Mouse (Mus musculus) heart, embryonic 16.5 days (tissue): Measurements from ENCODE around the gene Gm5868. TPM values are rescaled to one million over a fixed set of nuclear protein-coding genes. Genes with fewer than 3 reads are reported as not detected.
A peak's percentile ranks its signal among the peaks of the same experiment; 100 is the strongest.
"Not testable (repeated sequence)": the region's sequence is repeated elsewhere in the genome, so short reads cannot be mapped to it uniquely, and the experiment has no call there.

Source experiments
- ATAC-seq: fragments of 200-750 bp; cut with Nextera tagmentation; replicated peaks from 2 replicates; pipeline ENCODE4 v1.8.0; 2017; ENCODE audit warnings: moderate number of reproducible peaks; ENCODE audit not compliant: insufficient read depth, low FRiP score; ENCODE audit errors: extremely low read depth
- H3K27ac ChIP-seq: fragments of 300-500 bp; sonication (generic); 2 replicates; pipeline ENCODE4 v1.5.1; 2014; ENCODE audit warnings: mild to moderate bottlenecking, low read length, control low read depth, moderate library complexity
- H3K27me3 ChIP-seq: fragments of 300-500 bp; sonication (generic); 2 replicates; pipeline ENCODE4 v1.6.1; 2014; ENCODE audit warnings: low read length, mixed read lengths; ENCODE audit not compliant: control insufficient read depth, insufficient read depth
- H3K36me3 ChIP-seq: fragments of 300-500 bp; sonication (generic); 2 replicates; pipeline ENCODE4 v1.6.1; 2014; ENCODE audit not compliant: control insufficient read depth, insufficient read depth
- H3K4me1 ChIP-seq: fragments of 300-500 bp; sonication (generic); 2 replicates; pipeline ENCODE4 v1.6.1; 2014; ENCODE audit warnings: low read length, mixed read lengths; ENCODE audit not compliant: control insufficient read depth, insufficient read depth
- H3K4me2 ChIP-seq: fragments of 300-500 bp; sonication (generic); 2 replicates; pipeline ENCODE4 v1.6.1; 2014; ENCODE audit warnings: low read depth, mild to moderate bottlenecking, control low read depth, low read length
- H3K4me3 ChIP-seq: fragments of 300-500 bp; sonication (generic); 2 replicates; pipeline ENCODE4 v1.5.1; 2014; ENCODE audit warnings: mild to moderate bottlenecking, control low read depth, low read length
- H3K9ac ChIP-seq: fragments of 300-500 bp; sonication (generic); 2 replicates; pipeline ENCODE4 v1.6.1; 2014; ENCODE audit warnings: low read length, control low read depth
- H3K9me3 ChIP-seq: fragments of 300-500 bp; sonication (generic); replicated peaks from 2 replicates; pipeline ENCODE4 v1.6.1; 2016; ENCODE audit warnings: low read length; ENCODE audit not compliant: control insufficient read depth
- WGBS: fragments of 180-500 bp; shearing (Covaris S2); extraction: QIAGEN DNeasy Blood & Tissue Kit; methylation state at CpG from one replicate; pipeline ENCODE4 v1.1.7; 2014; 5-methylcytosine and 5-hydroxymethylcytosine counted together
- polyA plus RNA-seq: library from polyadenylated mRNA; unstranded; fragments of >200 nt; fragmentation: Nextera tagmentation; extraction: Ambion mirVana; gene quantifications from 2 replicates; pipeline ENCODE4 v1.2.1, GENCODE M21; 2015

Gene Gm5868
- polyA plus RNA-seq, 1 experiment from 2014 or later, result 0.21 TPM

- ATAC-seq, H3K9ac ChIP-seq: not testable (repeated sequence)
Observed at GRCm38 (mm10) chr5:72586667-72587191, 622 bp downstream of the Gm5868 start.

GRCm38 (mm10) chr5:72586122-72586521, 1.2 kb downstream of the Gm5868 start:
- H3K4me1 ChIP-seq, H3K9me3 ChIP-seq, H3K36me3 ChIP-seq, ATAC-seq, H3K27ac ChIP-seq, H3K4me2 ChIP-seq, H3K9ac ChIP-seq, H3K4me3 ChIP-seq: not testable (repeated sequence)
- WGBS, result 41% methylated on average over 7 of the region's 7 CpGs
- peaks cover 14% of the 10 kb centered on the region for H3K27me3 ChIP-seq

More at GRCm38 (mm10) chr5:72586667-72587191, 622 bp downstream of the Gm5868 start:
- not testable (repeated sequence) for H3K27ac ChIP-seq, H3K4me1 ChIP-seq, H3K9me3 ChIP-seq, H3K36me3 ChIP-seq
- WGBS, result 34% methylated on average over 25 of the region's 25 CpGs
- H3K4me3 ChIP-seq, result peak overlapping the region; percentile 50
- H3K4me2 ChIP-seq, result peak overlapping the region; percentile 76
- peaks cover 14% of the 10 kb centered on the region for H3K27me3 ChIP-seq

- not testable (repeated sequence) for ATAC-seq, H3K4me1 ChIP-seq, H3K27ac ChIP-seq, H3K9me3 ChIP-seq, H3K27me3 ChIP-seq, H3K36me3 ChIP-seq
- Histone ChIP-seq H3K9ac (peak within 1 kb of the TSS; percentile 47), H3K4me2 (peak within 1 kb of the TSS; percentile 82), H3K4me3 (peak within 1 kb of the TSS; percentile 57)
- WGBS, result 14% methylated on average over 18 of the region's 21 CpGs
Observed at GRCm38 (mm10) chr5:72580970-72581332, 6.4 kb downstream of the Gm5868 start, which contains the start of gene Zar1. Gene Zar1 (minus strand): TSS chr5:72581254.

GRCm38 (mm10) chr5:72580088-72580969, 7.0 kb downstream of the Gm5868 start:
- not testable (repeated sequence) for H3K36me3 ChIP-seq, H3K27me3 ChIP-seq, H3K27ac ChIP-seq, H3K4me1 ChIP-seq, H3K9me3 ChIP-seq
- Histone ChIP-seq H3K4me2 (peak overlapping the region; percentile 82), H3K9ac (peak overlapping the region; percentile 47), H3K4me3 (peak overlapping the region; percentile 57)
- peak; percentile 52; the same call in 1 of the 2 replicates for ATAC-seq
- WGBS, result 5% methylated on average over 59 of the region's 73 CpGs

GRCm38 (mm10) chr5:72579599-72579998, 7.8 kb downstream of the Gm5868 start:
- H3K4me2 ChIP-seq, H3K36me3 ChIP-seq, ATAC-seq, H3K4me1 ChIP-seq, H3K9ac ChIP-seq, H3K27me3 ChIP-seq, H3K4me3 ChIP-seq, H3K27ac ChIP-seq, H3K9me3 ChIP-seq: not testable (repeated sequence)
- WGBS, result 66% methylated on average over 10 of the region's 10 CpGs

- Histone ChIP-seq H3K4me3 (no peak overlapping the region), H3K4me1 (no peaks in the 10 kb centered on the region), H3K27me3 (no peaks in the 10 kb centered on the region), H3K4me2 (no peak overlapping the region), H3K27ac (no peak overlapping the region), H3K9ac (no peak overlapping the region), H3K36me3 (no peaks in the 10 kb centered on the region), H3K9me3 (peaks cover 16% of the 10 kb centered on the region)
- no peak for ATAC-seq
- 88% methylated on average over 5 of the region's 5 CpGs for WGBS
Observed at GRCm38 (mm10) chr5:72565621-72566020, 21.7 kb downstream of the Gm5868 start.

- not testable (repeated sequence) for H3K9ac ChIP-seq, H3K9me3 ChIP-seq, H3K4me3 ChIP-seq, H3K27ac ChIP-seq, H3K4me2 ChIP-seq, H3K27me3 ChIP-seq, ATAC-seq, H3K36me3 ChIP-seq, H3K4me1 ChIP-seq
- 41% methylated on average over 2 of the region's 2 CpGs for WGBS
Observed at GRCm38 (mm10) chr5:72563183-72563582, 24.2 kb downstream of the Gm5868 start.

- Histone ChIP-seq H3K9ac (no peak overlapping the region), H3K4me1 (peaks cover 6% of the 10 kb centered on the region), H3K27ac (no peak overlapping the region), H3K4me3 (no peak overlapping the region), H3K27me3 (no peaks in the 10 kb centered on the region), H3K36me3 (no peaks in the 10 kb centered on the region), H3K4me2 (no peak overlapping the region), H3K9me3 (peaks cover 3% of the 10 kb centered on the region; the same call in 1 of the 2 replicates)
- ATAC-seq, result no peak
- WGBS, result 50% methylated on average over 3 of the region's 3 CpGs
Observed at GRCm38 (mm10) chr5:72560976-72561628, 26.2 kb downstream of the Gm5868 start.
